Mouse (Mus musculus) hindbrain, embryonic 15.5 days (tissue): ENCODE results near the gene Pde6h. TPM values are rescaled to one million over a fixed set of nuclear protein-coding genes. Genes with fewer than 3 reads are reported as not detected.

Source experiments
- ATAC-seq: fragments of 200-750 bp; cut with Nextera tagmentation; 2 replicates; pipeline ENCODE4 v1.8.0; 2017; ENCODE audit warnings: low read depth, moderate number of reproducible peaks, moderate TSS enrichment; ENCODE audit not compliant: low FRiP score
- H3K27ac ChIP-seq: fragments of 300-500 bp; sonication (generic); replicated peaks from 2 replicates; pipeline ENCODE4 v1.5.1; 2015; ENCODE audit warnings: mild to moderate bottlenecking, inconsistent platforms
- H3K27me3 ChIP-seq: fragments of 300-500 bp; sonication (generic); 2 replicates; pipeline ENCODE4 v1.6.1; 2015; ENCODE audit warnings: control low read depth, inconsistent platforms
- H3K36me3 ChIP-seq: fragments of 300-500 bp; sonication (generic); 2 replicates; pipeline ENCODE4 v1.6.1; 2015; ENCODE audit warnings: control low read depth, inconsistent platforms
- H3K4me1 ChIP-seq: fragments of 300-500 bp; sonication (generic); replicated peaks from 2 replicates; pipeline ENCODE4 v1.6.1; 2015; ENCODE audit warnings: control low read depth, inconsistent platforms
- H3K4me2 ChIP-seq: fragments of 300-500 bp; sonication (generic); 2 replicates; pipeline ENCODE4 v1.6.1; 2015; ENCODE audit warnings: moderate library complexity, mild to moderate bottlenecking, inconsistent platforms
- H3K4me3 ChIP-seq: fragments of 300-500 bp; sonication (generic); 2 replicates; pipeline ENCODE4 v1.5.1; 2015; ENCODE audit warnings: mild to moderate bottlenecking, inconsistent platforms
- H3K9ac ChIP-seq: fragments of 300-500 bp; sonication (generic); 2 replicates; pipeline ENCODE4 v1.6.1; 2015; ENCODE audit warnings: inconsistent platforms
- H3K9me3 ChIP-seq: fragments of 300-500 bp; sonication (generic); 2 replicates; pipeline ENCODE4 v1.6.1; 2016; ENCODE audit warnings: control low read depth, inconsistent platforms
- WGBS: fragments of 180-500 bp; shearing (Covaris S2); methylation state at CpG from one replicate; pipeline ENCODE4 v1.1.7; 2015; 5-methylcytosine and 5-hydroxymethylcytosine counted together
- polyA plus RNA-seq: library from polyadenylated mRNA; unstranded; fragments of >200 nt; fragmentation: Nextera tagmentation; extraction: Ambion mirVana; gene quantifications from 2 replicates; pipeline ENCODE4 v1.2.1, GENCODE M21; 2015

Gene Pde6h
- polyA plus RNA-seq, 1 experiment from 2014 or later, result 1.1 TPM

DNA sequence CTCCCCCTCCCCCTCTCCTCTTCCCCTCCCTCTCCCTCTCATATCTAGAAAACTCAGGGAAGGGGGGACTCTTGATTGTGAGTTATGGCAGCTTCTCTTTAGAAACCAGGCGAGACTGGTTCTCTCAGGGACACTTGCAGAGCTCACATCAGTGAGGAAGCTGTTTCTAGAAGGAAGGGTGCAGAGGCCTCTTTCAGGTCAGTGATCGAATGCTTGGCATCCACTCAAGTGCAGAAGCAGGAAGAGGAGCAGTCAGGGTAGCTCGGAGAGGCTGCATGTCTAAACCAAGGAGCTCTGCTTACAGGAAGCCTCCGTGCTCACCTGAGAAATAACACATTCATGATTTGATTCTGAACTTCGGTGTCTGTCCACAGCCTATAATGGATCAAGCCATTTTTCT is 87.6 kb downstream of the Pde6h start:
- Histone ChIP-seq H3K4me3 (no peak overlapping the region), H3K4me1 (no peaks in the 10 kb centered on the region), H3K27ac (no peak overlapping the region), H3K36me3 (no peaks in the 10 kb centered on the region), H3K4me2 (no peak overlapping the region), H3K9me3 (no peaks in the 10 kb centered on the region), H3K9ac (no peak overlapping the region), H3K27me3 (no peaks in the 10 kb centered on the region)
- ATAC-seq, result no peak
- WGBS, result 91% methylated on average over 5 of the region's 5 CpGs

DNA sequence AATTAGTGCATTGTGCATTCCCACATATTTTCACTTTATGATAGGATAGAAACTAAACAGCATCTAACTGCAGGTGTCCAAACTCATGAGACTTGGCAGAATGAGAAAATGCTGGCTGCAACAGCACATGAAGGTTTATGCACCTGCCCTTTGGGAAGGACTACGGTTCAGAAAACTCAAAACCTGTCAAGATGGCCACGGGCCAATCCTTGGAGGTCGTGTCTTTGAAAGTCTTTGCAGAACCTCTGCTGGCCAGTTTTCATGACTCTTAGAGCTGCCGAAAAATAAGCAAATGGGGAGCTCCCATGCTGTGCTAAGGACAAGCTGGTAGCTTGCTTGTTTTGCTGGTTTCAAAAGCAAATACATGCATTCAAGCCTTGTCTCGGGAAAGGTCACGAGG is 90.7 kb downstream of the Pde6h start:
- Histone ChIP-seq H3K9me3 (no peaks in the 10 kb centered on the region), H3K4me3 (no peak overlapping the region), H3K9ac (no peak overlapping the region), H3K36me3 (no peaks in the 10 kb centered on the region), H3K4me1 (no peaks in the 10 kb centered on the region), H3K27me3 (no peaks in the 10 kb centered on the region), H3K27ac (no peak overlapping the region), H3K4me2 (no peak overlapping the region)
- no peak for ATAC-seq
- WGBS, result 59% methylated on average over 6 of the region's 6 CpGs

DNA sequence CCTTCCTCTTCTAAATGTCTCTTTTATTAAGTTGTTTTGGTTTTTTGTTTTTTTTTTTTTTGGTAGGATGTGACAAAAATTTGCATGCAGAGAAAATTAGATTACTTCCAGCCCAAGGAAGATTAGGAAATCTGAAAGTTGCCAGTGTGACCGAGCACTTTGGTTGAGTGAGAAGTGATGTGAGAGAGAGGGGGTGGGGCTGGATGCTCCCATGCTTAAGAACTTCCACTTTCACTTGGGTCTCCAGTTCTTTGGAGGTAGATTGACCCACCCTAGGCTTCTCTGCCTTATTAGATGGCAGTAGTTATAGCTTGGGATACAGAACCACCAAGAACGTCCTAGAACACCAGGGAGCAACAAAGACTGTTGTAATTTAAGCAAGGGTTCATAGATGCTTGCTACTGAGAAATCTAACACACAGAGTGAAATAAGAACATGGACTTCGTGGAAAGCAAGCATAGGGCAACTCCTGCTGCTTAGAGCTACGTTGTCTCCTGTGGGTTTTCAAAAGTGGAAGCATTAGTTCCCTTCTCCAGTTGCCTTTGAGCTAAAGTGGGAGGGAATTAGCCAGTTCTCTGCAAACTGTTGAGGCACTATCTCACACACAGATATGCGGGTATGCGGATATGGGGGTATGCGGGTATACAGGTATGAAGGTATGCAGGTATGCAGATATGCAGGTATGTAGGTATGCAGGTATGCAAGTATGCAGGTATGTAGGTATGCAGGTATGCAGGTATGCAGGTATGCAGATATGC is 93.8 kb downstream of the Pde6h start:
- Histone ChIP-seq H3K9me3 (no peaks in the 10 kb centered on the region), H3K4me3 (no peak overlapping the region), H3K9ac (no peak overlapping the region), H3K4me1 (no peaks in the 10 kb centered on the region), H3K36me3 (no peaks in the 10 kb centered on the region), H3K27me3 (no peaks in the 10 kb centered on the region), H3K27ac (no peak overlapping the region), H3K4me2 (no peak overlapping the region)
- 87% methylated on average over 7 of the region's 7 CpGs for WGBS
- no peak for ATAC-seq

Other genes starting within 250 kb of the Pde6h start
- gene Gucy2c, start 142.1 kb upstream of the Pde6h start, polyA plus RNA-seq, result 0.17 and 0.22 TPM in 2 replicates
- 0.43 and 0.52 TPM in 2 replicates for gene Hist4h4, start 119.4 kb upstream of the Pde6h start, polyA plus RNA-seq
- gene H2afj, start 115.6 kb upstream of the Pde6h start, polyA plus RNA-seq, result 106 and 109 TPM in 2 replicates
- gene BC049715, start 96.2 kb upstream of the Pde6h start, polyA plus RNA-seq, result 1.2 and 1.3 TPM in 2 replicates
- gene Wbp11, start 95.6 kb upstream of the Pde6h start, polyA plus RNA-seq, result 72.3 and 78.4 TPM in 2 replicates
- gene Smco3, start 88.4 kb upstream of the Pde6h start, polyA plus RNA-seq, result 1.4 and 1.8 TPM in 2 replicates
- 0.09 and 0.46 TPM in 2 replicates for gene Art4, start 66.1 kb upstream of the Pde6h start, polyA plus RNA-seq
- 12.2 and 21.3 TPM in 2 replicates for gene Mgp, start 48.0 kb upstream of the Pde6h start, polyA plus RNA-seq
- gene Erp27, start 1.7 kb upstream of the Pde6h start, polyA plus RNA-seq, result not detected in 2 replicates
- 14.0 and 16.7 TPM in 2 replicates for gene Arhgdib, start 18.1 kb downstream of the Pde6h start, polyA plus RNA-seq
- 7.1 and 7.5 TPM in 2 replicates for gene Rerg, start 246.7 kb downstream of the Pde6h start, polyA plus RNA-seq